Mouse (Mus musculus) heart, adult 8-10 months (tissue): ENCODE data around the gene Lgi2. TPM values are rescaled to one million over a fixed set of nuclear protein-coding genes. Genes with fewer than 3 reads are reported as not detected.

Experiments used
- DNase-seq: peaks from one replicate; pipeline ENCODE4 v3.0.0; 2022; ENCODE audit warnings: low spot score
- total RNA-seq, 4 experiments: library from RNA; stranded (reverse); gene quantifications; 2 replicates each; pipeline ENCODE4 v1.2.4; 2022

Lgi2 gene
- total RNA-seq, 4 experiments from 2014 or later: 0.47 to 0.97 (median 0.67) TPM

DNA sequence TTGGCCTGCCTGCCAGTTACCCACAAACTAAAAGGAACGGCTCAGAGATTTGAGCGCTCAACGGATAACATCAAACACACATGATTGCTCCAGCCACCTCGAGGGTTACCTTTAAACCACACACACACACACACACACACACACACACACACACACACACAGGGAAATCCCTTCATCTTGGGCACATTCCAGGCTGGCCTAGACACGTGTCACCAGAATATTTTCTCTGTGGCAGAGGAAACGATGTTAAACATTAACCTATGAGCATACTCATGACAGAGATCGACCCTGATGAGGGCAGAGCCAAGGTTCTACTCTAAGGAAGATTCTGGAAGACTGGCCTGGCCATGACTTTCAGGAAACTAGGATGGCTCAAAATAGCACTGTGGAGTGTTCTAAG, 29.2 kb downstream of the Lgi2 start:
- DNase-seq: no peak

GRCm38 (mm10) chr5:52534798-52535590, 31.3 kb downstream of the Lgi2 start:
- no peak for DNase-seq

DNA sequence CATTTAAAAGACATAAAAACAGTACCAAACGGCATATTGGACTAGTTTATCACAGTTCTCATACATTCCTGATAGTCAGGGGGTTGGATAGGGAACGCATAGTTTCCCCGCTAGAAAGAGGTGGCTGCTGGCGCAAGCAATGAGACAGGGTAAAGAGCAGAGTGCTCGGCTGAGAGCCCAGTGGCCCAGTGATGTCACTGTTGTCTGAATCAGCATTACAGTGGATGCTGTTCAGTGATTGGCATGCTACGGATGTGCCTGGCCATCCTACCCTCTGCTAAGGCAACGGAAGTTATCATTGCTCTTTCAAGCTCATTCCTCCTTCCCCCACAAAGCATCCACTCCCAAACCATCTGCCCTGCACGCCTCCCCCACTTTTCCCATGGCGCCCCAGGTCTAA, 32.6 kb downstream of the Lgi2 start:
- DNase-seq: no peak

- DNase-seq: no peak
These were observed 37.7 kb downstream of the Lgi2 start for GRCm38 (mm10) chr5:52528545-52528944.

DNA sequence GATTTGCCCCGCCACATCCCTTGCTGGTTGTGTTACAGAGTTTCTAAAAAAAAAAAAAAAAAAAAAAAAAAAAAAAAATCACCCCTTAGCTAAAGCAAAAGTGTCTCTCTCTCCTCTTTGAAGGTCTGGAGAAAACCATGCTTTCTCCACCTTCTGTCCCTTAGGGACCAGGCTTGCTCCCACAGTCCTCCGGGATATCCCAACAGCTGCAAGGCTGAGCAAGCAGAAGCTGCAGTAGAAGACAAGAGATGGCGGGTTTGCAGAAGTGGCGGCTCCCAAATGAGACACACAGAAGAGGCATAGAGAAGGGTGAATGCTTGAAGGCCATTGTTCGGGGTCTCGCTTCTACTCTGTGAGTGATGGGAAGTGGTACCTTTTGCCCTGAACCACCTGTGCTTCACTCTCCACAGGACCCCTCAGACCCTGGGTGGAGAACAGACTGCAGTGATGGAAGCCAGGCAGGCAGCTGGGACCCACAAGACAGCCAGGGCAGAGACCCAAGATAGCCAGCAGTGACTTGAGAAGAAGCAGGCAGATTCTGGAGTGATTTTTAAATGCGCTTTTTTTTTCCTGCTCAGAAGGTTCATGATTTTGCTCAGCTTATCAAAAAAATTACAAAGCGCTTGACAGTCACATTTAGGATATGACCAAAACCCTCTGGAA, 39.8 kb downstream of the Lgi2 start:
- DNase-seq: no peak

- DNase-seq: peak; percentile 41
These were observed 42.1 kb downstream of the Lgi2 start for GRCm38 (mm10) chr5:52524207-52524606.

GRCm38 (mm10) chr5:52519921-52520320, 46.3 kb downstream of the Lgi2 start:
- no peak for DNase-seq

- DNase-seq: no peak
These were observed 50.2 kb downstream of the Lgi2 start for GRCm38 (mm10) chr5:52516072-52516476.

DNA sequence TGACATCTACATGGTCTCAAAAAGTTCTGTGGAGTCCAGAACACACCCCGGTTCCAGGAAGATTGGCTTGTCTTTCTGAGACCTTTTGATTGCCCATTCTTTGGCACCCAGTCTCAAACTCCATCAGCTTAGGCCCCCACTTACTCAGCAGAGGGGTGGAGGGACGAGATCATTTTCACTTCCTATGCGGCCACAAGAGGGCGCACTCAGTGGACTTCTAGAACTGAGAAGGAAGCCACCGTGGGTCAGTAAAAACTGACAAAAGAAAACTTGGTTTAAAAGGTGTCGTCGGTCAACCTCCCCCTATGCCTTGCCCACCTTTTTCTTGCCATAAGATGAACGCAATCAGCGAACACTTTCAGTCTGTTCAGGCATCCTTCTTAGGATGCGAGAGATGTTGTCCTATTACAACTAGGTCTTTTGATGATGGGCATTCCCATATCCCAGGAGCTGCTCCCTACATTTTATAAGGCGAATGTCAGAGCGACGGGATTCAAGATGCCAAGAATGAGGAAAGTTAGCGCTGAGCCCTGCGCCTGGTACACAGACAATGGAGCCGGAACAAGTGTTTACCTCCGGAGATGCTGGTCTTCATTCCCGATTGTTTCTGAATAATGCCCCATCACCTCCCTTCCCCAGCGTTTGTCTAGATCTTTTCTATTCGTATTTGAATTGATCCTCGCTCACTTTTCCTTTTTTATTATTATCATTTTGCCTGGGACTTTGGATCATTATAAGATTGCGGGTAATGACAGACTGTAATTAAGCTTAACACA, 50.8 kb downstream of the Lgi2 start:
- peak; percentile 55 for DNase-seq

DNA sequence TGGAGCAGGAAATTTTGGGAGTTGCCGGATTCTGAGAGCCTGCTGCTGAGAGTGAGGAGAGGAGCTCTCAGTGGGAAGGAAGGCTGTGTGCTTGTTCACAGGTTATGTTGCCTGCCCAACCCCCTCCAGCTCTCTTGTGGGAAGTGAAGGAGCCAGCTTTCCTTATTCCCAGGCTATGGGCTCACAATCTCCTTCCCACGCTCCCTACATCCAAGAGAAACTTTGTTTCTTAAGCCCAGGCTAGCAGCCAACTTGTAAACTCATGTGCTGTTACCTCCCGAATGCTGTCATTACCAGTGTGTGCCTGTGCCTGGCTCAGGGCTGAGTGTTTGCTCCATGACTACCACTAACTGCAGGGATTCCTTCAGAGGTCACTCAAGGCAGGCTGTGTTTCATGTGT, 55.2 kb downstream of the Lgi2 start:
- DNase-seq: no peak

GRCm38 (mm10) chr5:52509416-52509815, 56.8 kb downstream of the Lgi2 start:
- DNase-seq: peak; percentile 38

DNA sequence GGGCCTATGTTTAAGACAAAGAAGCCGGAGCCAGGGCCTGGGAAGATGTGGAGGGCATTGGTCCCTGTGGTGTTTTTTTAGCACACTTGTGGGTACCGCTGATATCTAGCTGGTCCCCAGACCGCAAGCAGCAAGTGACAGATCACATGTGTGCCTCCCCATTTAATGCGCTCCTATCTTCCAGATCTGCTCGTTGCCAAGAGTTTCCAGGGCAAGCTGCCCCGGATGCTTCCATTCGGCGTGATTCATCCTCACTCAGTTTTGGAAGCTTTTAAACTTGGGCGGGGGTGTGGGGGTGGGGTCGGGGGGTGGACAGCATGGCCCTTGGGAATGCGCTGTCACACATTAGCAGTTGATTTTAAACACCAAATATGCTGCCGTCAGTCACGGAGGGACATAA, 61.6 kb downstream of the Lgi2 start:
- DNase-seq: no peak

- DNase-seq: no peak
These were observed 62.1 kb downstream of the Lgi2 start for GRCm38 (mm10) chr5:52504148-52504547.

DNA sequence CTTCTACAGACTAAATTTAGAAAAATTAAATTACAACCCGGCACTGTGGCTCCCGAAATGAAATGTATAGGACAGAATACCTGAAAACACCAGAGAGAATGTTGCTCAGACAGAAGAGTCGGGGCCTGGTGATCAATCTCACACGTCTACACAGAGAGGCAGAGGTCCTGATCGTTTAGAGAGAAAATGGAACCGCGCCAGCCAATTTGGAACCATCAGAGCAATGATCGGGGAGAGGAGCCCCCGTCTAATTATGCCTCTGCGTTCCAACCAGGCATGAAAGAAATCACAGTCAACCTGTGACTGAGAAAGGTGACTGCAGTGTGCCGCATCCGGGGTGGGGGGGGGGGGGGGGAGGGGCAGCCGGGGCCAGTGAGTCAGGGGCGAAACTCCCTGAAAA, 70.6 kb downstream of the Lgi2 start:
- no peak for DNase-seq

GRCm38 (mm10) chr5:52491496-52491895, 74.8 kb downstream of the Lgi2 start:
- no peak for DNase-seq

GRCm38 (mm10) chr5:52487559-52488430, 78.5 kb downstream of the Lgi2 start:
- DNase-seq: no peak

Other genes with a start within 250 kb of the Lgi2 start
- 10 to 100 TPM; 10.6 to 16.8 (median 13.2) TPM for gene Sod3, start 202.7 kb downstream of the Lgi2 start, total RNA-seq
- 1 to 10 TPM; 6.4 to 9.6 (median 8.7) TPM for gene Ccdc149, start 94.9 kb downstream of the Lgi2 start, total RNA-seq
- gene Sepsecs, start 103.2 kb upstream of the Lgi2 start, total RNA-seq: 1 to 10 TPM; 4.7 to 9.0 (median 6.9) TPM
- gene Pi4k2b, start 175.1 kb upstream of the Lgi2 start, total RNA-seq: 1 to 10 TPM; 1.5 to 2.2 (median 1.6) TPM
- 1 to 10 TPM; 6.0 to 7.5 (median 7.1) TPM for gene Zcchc4, start 208.9 kb upstream of the Lgi2 start, total RNA-seq